Mouse (Mus musculus): ENCODE results near the gene Aifm1.
"Not testable (repeated sequence)": the region's sequence is repeated elsewhere in the genome, so short reads cannot be mapped to it uniquely, and the experiment has no call there.

The Aifm1 gene

DNA sequence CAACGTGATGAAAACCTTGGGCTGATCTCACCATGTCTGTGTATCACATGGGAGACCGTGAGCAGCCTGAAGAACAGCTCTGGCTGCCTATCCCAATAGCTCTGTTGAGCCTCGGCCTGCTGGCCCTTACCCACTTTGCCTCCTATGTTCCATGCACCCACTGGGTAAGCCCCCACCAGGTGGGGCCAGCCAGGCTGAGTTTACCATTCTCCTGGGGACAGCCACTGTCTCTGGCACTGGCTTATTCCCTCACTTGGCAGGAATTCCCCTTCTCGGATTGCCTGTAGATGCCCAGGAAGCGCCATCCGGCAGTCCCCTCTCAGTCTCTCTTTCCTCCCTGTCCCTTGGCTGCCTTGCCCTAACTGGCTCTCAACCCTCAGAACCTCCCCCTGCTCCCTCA, 56.4 kb downstream of the Aifm1 start:
- DNase-seq: no peak

DNA sequence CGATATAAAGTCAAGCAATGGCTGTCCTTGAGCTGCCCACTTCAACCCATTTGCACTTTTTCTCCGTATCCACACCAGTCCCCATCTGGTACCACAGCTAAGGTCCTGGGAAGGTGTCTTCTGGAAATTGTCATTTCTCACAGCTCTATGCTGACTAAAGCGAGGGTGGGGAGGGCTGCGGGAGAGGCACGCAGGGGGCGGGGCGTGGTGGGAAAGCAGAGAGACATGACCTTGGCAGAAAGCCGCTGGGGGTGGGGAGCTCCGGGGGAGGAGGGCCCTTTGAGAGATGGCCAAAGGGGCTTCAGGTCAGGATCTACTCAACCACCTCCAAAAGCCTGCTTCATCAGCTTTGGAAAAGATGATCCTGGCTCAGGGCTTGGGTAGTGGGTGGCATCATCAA, 58.3 kb downstream of the Aifm1 start:
- peak; percentile 25 for DNase-seq

DNA sequence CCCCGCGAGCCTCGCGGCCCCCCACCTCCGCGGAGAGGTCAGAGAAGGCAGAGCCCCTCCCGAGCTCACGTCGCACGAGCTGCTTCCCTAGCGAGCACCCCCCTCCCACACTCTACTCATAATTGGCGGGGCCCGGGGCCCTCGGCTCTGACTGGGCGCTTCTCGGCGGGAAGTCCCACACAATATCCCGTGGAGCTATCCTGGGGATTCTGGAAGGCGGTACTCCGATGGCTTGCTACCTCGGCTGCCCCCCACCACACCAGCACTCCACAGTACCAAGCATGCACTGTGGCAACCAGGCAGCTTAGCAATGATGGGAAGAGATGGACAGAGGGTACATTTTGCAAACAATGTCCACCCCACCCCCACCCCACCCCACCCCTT, 58.9 kb downstream of the Aifm1 start:
- DNase-seq: no peak

DNA sequence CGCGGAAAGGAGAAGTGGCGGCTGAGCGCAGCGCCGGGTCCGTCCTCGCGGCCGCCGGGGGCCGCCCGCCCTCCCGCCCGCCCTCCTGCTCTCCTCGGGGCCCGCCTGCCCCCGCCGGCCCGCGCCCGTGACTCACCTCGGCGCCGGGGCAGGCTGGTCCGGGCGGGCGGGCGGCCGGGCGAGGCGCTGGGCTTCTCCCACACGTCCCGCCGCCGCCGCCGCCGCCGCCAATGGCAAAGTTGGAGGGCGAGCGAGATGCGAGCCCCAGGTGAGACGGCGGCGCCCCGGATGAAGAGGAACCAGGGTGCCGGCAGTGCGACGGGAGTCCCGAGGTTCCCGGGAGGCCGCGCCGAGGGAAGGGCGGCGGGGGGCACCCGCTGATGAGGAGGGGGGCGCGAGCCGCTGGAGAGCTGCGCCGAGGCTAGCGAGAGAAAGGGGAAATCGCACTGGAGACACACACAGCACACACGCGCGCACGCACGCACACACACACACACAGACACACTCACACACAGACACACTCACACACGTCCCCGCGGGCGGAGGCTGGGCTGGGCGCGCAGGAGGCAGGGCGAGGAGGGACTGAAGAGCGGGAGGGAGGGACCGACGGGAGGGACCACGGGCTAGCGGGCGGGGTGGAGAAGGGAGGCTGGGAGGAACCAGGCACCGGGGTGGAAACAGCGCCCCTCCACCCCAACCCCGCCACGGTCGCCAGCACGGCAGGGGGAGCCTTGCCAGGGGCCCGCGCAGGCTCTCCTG, 59.4 kb downstream of the Aifm1 start:
- DNase-seq: peak; percentile 85

DNA sequence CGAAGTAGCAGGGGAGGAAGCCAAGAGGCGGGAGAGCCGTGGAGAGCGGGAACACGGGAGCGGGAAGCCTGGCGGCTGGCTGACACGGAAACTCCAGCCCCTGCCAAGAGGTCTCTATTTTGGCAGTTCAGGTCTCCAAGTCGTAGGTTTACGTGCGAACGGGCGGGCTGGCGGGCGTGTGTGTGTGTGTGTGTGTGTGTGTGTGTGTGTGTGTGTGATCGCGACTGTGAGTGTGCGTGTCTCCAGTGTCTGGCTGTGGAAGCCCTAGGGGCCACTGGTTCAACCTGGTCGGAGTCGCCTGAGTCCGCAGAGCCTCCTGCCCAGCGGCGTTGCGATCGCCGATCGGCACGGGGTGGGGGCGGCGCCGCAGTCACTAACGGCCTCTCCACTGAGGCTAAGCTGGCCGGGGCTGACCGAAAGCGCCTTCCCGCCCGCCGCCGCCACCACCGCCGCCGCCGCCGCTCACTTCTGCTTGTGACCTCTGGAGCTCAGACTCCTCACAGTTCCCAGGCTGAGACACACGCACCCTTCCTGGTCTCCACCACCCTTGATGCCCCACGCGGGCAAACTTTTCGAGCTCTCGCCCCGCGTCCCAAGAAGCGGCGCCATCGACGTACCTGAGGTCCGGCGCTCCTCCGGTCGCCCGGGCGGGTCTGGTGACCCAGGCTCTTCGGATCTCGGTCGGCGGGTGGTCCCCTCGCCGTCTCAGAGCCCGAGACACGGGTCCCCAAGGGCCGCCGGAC, 60.3 kb downstream of the Aifm1 start:
- peak; percentile 25 for DNase-seq

DNA sequence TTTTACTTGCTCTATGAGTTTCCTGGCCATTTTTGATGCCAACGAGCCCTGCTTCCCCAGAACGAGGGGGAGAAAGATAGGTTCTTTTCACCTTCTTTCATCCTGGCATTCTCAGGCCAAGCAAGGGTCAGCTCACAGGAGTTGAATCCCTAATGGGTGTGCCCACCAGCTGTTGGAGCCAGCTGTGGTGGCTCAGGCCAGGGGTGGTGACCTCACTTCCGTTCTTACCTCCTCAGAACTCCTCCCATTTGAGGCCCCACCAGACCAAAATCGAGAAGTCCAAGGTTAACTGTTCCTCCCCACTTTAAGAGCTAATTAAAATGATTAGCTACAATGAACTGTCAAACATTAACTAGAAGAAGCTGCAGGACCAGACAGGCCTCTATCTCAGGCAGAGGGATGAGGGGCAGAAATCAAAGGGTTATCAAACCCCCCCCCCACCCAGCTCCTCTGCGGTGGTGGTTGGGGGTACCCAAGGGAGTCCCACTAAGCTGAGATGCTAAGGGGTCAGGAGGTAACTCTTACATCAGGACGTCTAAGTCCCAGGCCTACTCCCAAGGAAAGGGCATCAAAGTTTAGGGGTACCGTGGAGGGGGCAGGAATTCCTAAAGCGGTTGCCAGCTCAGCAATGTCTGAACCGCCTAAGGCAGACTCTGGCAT, 61.0 kb downstream of the Aifm1 start:
- DNase-seq: peak; percentile 15

DNA sequence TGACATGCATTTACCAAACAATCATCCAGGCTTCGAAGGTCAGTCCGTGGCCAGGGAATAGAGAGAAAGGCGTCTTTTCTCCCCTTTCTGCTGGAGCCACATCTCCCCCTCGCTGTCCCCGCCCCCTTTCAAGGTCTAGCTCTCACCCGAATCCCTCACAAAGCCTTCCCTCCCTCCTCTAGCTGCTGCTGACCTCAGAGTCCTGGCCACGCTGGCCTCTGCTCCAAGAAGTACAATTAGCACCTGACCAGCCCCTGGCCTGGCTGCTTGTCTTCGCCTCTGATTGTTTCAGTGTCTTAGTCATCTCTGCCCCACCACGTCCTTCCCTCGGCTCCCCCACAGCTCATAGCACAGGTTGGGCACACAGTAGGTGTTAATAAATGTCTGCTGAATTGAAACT, 63.7 kb downstream of the Aifm1 start:
- no peak for DNase-seq

DNA sequence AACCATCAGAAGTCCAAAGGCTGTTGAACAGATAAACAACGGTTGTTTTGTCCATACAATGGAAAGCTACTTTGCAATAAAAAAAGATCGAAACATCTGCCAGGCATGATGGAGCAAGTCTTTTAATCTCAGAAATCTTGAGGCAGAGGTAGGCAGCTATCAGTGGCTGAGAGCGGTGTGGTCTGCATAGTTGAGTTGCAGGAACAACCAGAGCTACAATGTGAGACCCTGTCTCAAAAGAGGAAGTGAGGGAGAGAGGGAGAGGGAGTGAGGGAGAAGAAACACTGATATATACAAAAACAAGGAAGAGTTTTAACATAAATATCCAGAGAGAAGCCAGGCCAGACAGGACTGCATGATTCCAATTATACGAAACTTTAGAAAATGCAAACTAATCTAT, 68.7 kb downstream of the Aifm1 start:
- no peak for DNase-seq

DNA sequence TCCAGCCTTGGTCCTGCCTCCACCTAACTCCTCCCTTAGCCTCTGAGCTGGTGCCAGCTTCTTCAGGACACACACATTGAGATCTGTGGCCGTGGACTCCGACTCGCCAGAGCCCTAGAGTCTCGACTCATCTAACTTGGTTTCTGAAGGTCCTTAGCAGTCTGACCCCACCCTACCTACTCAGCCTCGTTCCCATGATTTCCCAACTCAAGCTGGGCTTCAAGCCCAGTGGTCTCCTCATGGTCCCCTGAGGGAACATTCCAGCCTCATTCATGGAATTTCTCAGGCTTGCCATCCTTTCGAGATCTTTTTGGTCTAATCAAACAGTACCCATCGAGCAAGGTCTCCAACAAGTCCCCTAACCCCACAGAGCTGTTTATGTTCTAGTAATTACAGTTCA, 71.4 kb downstream of the Aifm1 start:
- no peak for DNase-seq

DNA sequence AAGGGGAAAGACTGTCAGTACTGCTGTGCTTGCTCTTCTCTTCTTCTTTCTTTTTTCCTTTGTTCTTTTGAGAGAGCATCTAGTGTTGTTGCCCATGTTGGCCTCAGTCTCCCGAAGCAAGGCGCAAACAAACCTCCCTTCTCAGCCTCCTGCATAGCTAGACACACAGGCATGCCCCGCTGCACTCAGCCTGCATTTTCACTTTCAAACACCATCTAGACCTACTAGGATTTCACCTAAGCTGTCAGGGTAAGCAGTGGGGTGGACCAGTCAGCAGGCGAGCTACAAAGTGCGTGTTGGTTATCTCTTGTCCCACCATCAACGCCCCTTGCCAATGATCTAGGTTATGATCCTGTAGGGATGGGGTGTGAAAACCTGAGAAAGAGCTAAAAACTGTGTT, 71.8 kb downstream of the Aifm1 start:
- DNase-seq: no peak

DNA sequence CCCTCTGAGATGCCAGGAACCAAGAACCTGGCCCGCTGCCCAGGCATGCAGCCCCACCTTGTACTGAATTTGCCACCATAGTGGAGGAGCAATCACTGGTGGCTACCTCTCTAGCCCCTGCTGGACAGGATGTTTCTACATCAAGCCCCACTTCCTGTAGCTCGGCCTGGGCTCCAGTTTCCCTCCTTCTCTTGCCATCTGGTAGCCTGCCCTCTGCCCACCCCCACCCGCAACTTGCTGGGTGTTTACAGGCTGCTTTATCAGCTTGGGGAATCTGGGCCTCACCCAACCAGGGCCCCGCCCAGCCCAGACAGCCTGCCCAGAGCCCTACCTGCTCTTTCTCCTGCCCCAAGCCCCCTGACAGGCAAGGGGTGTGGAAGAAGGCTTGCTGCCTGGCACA, 74.3 kb downstream of the Aifm1 start:
- peak; percentile 64 for DNase-seq

DNA sequence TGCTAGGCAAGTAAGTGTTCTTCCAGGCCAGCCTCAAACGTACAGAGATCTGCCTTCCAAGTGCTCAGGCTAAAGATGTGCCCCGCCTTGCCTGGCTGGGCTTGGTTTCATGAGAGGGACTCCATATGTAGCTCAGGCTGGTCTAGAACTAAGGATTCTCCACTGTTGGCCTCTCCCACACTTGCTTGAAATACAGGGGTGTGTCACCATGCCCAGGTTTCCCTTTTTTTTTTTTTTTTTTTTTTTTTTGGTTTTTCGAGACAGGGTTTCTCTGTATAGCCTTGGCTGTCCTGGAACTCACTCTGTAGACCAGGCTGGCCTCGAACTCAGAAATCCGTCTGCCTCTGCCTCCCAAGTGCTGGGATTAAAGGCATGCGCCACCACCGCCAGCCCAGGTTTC, 77.3 kb downstream of the Aifm1 start:
- DNase-seq: not testable (repeated sequence)

DNA sequence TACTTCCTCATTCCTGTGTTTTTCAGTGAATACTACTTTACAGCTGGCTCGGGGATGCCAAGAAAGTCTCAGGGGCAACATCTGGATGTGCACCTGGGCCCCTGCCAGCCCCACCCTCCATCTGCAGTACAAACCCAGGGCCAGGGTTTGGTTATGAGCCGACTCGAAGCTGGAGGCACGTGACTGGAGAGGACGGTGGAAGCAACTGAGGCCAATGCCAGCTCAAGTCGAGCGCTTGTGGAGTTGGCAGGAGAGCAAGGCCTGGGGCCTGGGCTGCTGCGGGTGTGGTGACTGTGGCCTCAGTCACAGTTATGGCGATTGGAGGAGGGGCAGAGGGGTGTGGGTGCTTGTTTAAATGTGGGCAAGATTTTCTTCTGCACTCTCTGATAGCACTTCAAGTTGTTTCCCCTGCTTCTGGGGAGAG, 77.9 kb downstream of the Aifm1 start:
- peak; percentile 6 for DNase-seq

DNA sequence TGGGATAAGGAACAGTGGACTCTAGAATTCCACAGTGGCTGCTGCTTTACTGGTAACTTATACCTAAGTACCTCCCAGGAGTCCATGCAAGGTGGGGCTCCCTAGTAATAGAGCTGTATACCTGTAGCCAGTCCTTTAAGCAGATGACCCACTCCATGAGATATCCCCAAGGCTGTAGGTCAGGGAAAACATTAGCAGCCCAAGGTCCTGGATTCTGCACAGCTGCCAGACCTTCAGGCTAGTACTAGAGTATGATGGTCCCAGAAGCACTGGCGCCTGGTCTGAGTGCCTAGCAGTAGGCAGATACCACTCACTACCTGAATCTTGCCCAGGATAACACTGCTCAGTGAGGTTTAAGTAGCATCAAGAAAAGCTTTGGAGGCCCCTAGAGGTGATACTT, 79.1 kb downstream of the Aifm1 start:
- DNase-seq: no peak

DNA sequence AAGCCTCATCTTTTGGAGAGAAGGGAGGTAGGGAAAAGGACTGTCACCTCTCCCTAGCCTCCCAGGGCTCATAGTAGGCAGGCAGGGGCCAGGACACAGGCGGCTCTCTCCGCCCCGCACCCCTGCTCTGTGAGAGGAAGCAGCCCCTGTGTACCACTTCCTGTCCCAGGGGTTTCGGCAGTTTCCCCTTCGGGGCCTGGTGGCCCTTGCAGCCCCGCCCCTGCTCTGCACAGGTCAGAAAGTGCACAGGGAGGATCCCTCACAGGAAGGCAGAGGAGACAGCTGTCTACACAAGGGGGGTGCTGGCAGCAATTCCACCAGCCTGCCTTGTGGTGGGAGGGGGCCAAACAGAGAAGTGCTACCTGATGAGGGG, 79.8 kb downstream of the Aifm1 start:
- DNase-seq: peak; percentile 59

DNA sequence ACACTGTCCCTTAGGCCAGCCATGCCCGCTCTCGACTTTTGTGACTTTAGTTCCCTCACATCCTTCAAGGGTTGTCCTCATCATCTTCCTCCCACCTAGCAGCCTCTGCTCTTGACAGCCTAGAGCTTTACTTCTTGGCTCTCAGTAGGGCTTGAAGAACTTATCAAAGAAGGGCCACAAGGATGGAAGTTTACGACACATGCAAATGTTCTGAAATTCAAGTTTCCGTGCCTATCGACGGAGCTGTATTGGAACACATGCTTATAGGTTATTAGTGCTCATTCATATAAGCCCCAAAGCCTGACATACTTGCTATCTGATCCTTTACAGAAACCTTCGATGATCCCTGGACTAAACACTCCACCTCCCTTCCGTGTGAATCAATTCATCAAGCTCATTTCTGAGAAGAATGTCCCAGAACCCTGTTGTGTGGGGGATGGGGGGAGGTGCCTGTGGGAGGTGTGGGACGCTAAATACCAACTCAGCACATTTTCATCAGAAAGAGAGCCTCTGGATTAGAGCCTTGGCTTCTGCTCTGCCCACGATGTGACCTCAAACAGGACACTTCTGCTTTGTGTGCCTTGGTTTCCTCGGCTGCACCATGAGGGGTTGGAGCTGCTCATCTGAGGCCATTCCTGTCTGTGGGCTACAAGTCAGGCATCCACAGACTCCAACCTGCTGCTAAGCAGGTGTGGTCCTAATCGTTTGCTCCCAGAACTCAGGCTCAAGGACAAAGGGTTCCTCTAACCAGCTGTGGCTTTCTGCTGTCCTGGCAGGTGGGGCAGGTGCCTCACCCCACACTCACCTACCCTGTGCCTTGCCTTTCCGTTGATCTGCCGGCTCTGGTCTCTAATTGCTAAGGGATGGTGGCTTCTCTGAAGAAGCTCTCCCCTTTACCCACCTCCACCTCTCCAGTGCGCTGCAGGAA, 80.5 kb downstream of the Aifm1 start:
- DNase-seq: no peak

DNA sequence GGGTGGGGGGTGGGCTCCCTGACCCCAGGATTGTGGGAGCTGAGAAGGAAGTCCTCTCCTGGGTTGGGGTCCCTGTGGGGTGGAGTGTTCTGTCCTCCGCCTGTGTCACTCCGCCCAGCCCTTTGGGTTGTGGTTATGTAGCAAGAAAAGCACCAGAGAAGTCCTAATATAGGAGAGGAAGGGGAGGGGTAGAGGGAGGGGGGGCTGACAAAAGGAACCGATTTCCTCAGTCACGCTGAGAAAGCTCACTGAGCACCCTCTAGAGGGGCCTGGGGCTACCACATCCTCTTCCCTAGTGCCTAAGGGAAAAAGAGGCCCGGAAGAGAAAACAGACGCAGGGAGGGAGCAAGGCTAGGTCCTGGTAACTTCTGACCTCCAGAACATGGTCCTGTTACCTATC, 83.8 kb downstream of the Aifm1 start:
- peak; percentile 57 for DNase-seq

DNA sequence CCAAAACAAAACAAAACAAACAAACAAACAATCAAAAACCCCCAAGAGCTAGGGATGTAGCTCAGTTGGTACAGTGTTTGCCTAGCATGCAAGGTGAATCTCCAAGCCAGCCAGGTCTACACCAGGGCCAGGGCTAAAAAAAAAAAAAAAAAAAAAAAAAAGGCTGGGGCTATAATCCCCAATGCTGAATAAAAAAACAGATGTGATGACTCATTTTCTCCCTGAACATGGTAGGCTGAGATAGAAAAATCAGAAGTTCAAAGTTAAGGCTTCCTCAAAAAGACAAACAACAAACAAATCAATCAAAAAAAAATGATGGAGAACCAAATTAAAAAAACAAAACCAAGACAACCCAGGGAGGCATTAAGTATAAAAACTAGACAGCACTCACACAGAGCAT, 84.3 kb downstream of the Aifm1 start:
- DNase-seq: no peak

DNA sequence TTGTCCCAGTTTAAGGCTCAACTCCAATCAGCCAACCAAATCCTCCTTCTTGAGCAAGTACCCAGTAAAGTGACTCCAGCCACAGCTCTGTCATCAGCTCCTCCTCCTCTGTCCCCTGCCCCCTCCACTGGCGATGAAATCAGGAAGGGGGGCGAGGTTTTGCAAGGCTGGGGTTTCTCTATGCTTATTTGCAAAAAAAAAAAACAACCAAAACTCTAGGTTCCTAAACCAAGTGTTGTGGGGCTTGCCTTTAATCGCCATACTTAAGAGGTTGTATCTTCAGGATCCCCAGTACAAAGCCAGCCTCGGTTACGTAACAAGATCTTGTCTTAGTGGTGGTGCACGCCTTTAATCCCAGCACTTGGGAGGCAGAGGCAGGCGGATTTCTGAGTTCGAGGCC, 84.7 kb downstream of the Aifm1 start:
- no peak for DNase-seq

DNA sequence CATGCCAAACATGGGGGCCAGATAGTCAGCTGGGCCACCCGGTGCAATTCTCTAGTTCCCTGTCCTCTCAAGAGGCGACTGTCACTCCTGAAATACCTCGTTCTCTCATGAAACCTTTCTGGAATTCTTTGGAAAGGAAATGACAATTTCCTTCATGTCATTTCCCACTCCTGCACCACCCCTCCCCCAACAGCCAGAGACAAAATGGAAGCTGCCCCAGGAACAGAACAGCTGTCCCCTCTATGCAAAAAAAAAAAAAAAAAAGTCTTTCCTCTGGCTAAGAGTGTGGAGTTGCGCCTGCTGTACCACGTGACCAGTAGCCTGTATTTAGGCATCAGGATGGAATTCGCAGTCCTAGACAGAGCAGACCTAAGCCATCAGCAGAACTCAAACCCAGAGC, 85.1 kb downstream of the Aifm1 start:
- DNase-seq: peak; percentile 66

DNA sequence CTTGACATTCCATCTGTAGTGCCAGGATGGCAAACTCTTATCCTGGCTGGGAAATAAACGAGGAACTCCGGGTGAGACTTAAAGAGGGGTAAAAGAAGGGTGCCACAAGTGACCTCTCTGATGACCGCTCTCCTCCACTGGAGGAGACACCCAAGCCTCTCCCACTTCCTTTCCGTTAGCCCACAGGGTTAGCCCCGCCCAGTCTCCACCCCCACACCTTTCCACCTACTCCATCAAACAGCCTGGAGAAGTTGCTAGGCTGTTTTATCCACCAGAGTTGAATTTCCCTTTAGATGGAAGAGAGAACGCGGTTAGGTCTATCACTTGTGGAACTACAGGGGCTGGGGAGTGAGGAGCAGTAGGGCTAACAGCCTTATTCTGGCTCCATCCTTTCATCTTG, 88.1 kb downstream of the Aifm1 start:
- peak; percentile 48 for DNase-seq
